Mouse (Mus musculus): ENCODE data around the gene Mapk1ip1l. TPM values are rescaled to one million over a fixed set of nuclear protein-coding genes. Genes with fewer than 3 reads are reported as not detected.

Gene Mapk1ip1l
- polyA plus RNA-seq, 1 experiment from 2014 or later: 71.7 TPM

- H3K27me3 ChIP-seq (ENCODE audit: insufficient read depth, low read length): no peaks in the 10 kb centered on the region
- H3K4me2 ChIP-seq (replicated peaks; ENCODE audit: low read depth, low read length): peak within 1 kb of the TSS; percentile 63
- H3K4me1 ChIP-seq (ENCODE audit: insufficient read depth, low read length): peaks cover 22% of the 10 kb centered on the region
- WGBS: under 1% methylated on average over 72 of the region's 77 CpGs
- ATAC-seq (ENCODE audit: low FRiP score, low TSS enrichment): peak; percentile 98
- peaks cover 3% of the 10 kb centered on the region; the same call in 1 of the 2 replicates for H3K36me3 ChIP-seq (ENCODE audit: insufficient read depth, low read length)
- H3K9me3 ChIP-seq (ENCODE audit: low read length): no peaks in the 10 kb centered on the region
- peak within 1 kb of the TSS; percentile 97 for H3K27ac ChIP-seq (ENCODE audit: low read length)
- H3K4me3 ChIP-seq (ENCODE audit: low read length): peak within 1 kb of the TSS; percentile 74
- peak within 1 kb of the TSS; percentile 86 for H3K9ac ChIP-seq (replicated peaks; ENCODE audit: low read length)
These were observed 21.3 kb upstream of the Mapk1ip1l start, which contains the start of the genes Wdhd1 and Socs4 for GRCm38 (mm10) chr14:47276637-47277393. TSS of gene Wdhd1 (minus strand) at chr14:47276857. TSS of gene Socs4 (plus strand) at chr14:47276931.

GRCm38 (mm10) chr14:47279058-47279457, 19.0 kb upstream of the Mapk1ip1l start:
- WGBS: 82% methylated on average over 2 of the region's 2 CpGs
- H3K4me1 ChIP-seq (ENCODE audit: insufficient read depth, low read length): peaks cover 22% of the 10 kb centered on the region
- H3K27ac ChIP-seq (ENCODE audit: low read length): no peak overlapping the region
- H3K9ac ChIP-seq (replicated peaks; ENCODE audit: low read length): no peak overlapping the region
- no peaks in the 10 kb centered on the region for H3K27me3 ChIP-seq (ENCODE audit: insufficient read depth, low read length)
- H3K36me3 ChIP-seq (ENCODE audit: insufficient read depth, low read length): no peaks in the 10 kb centered on the region
- ATAC-seq (ENCODE audit: low FRiP score, low TSS enrichment): no peak
- no peaks in the 10 kb centered on the region for H3K9me3 ChIP-seq (ENCODE audit: low read length)
- no peak overlapping the region for H3K4me2 ChIP-seq (replicated peaks; ENCODE audit: low read depth, low read length)
- no peak overlapping the region for H3K4me3 ChIP-seq (ENCODE audit: low read length)

GRCm38 (mm10) chr14:47281535-47281934, 16.5 kb upstream of the Mapk1ip1l start:
- H3K36me3 ChIP-seq (ENCODE audit: insufficient read depth, low read length): no peaks in the 10 kb centered on the region
- no peak overlapping the region for H3K4me2 ChIP-seq (replicated peaks; ENCODE audit: low read depth, low read length)
- no peak for ATAC-seq (ENCODE audit: low FRiP score, low TSS enrichment)
- WGBS: 95% methylated on average over 4 of the region's 4 CpGs
- H3K4me1 ChIP-seq (ENCODE audit: insufficient read depth, low read length): peaks cover 7% of the 10 kb centered on the region
- H3K27me3 ChIP-seq (ENCODE audit: insufficient read depth, low read length): no peaks in the 10 kb centered on the region
- no peak overlapping the region for H3K4me3 ChIP-seq (ENCODE audit: low read length)
- no peak overlapping the region for H3K9ac ChIP-seq (replicated peaks; ENCODE audit: low read length)
- no peaks in the 10 kb centered on the region for H3K9me3 ChIP-seq (ENCODE audit: low read length)
- no peak overlapping the region for H3K27ac ChIP-seq (ENCODE audit: low read length)

GRCm38 (mm10) chr14:47283568-47283967, 14.5 kb upstream of the Mapk1ip1l start:
- Histone ChIP-seq H3K4me1 (ENCODE audit: insufficient read depth, low read length) (no peaks in the 10 kb centered on the region; the same call in 1 of the 2 replicates), H3K9ac (replicated peaks; ENCODE audit: low read length) (no peak overlapping the region), H3K36me3 (ENCODE audit: insufficient read depth, low read length) (no peaks in the 10 kb centered on the region), H3K4me2 (replicated peaks; ENCODE audit: low read depth, low read length) (no peak overlapping the region), H3K27me3 (ENCODE audit: insufficient read depth, low read length) (no peaks in the 10 kb centered on the region), H3K9me3 (ENCODE audit: low read length) (no peaks in the 10 kb centered on the region), H3K27ac (ENCODE audit: low read length) (no peak overlapping the region), H3K4me3 (ENCODE audit: low read length) (no peak overlapping the region)
- WGBS: 56% methylated on average over 7 of the region's 7 CpGs
- ATAC-seq (ENCODE audit: low FRiP score, low TSS enrichment): no peak

GRCm38 (mm10) chr14:47285271-47285670, 12.8 kb upstream of the Mapk1ip1l start:
- WGBS: 95% methylated on average over 2 of the region's 2 CpGs
- H3K27ac ChIP-seq (ENCODE audit: low read length): no peak overlapping the region
- no peak overlapping the region for H3K4me3 ChIP-seq (ENCODE audit: low read length)
- no peak overlapping the region for H3K9ac ChIP-seq (replicated peaks; ENCODE audit: low read length)
- H3K9me3 ChIP-seq (ENCODE audit: low read length): no peaks in the 10 kb centered on the region
- H3K4me2 ChIP-seq (replicated peaks; ENCODE audit: low read depth, low read length): no peak overlapping the region
- peaks cover 7% of the 10 kb centered on the region for H3K36me3 ChIP-seq (ENCODE audit: insufficient read depth, low read length)
- H3K4me1 ChIP-seq (ENCODE audit: insufficient read depth, low read length): no peaks in the 10 kb centered on the region
- no peak for ATAC-seq (ENCODE audit: low FRiP score, low TSS enrichment)
- H3K27me3 ChIP-seq (ENCODE audit: insufficient read depth, low read length): no peaks in the 10 kb centered on the region

GRCm38 (mm10) chr14:47286215-47286614, 11.9 kb upstream of the Mapk1ip1l start:
- no peak overlapping the region for H3K27ac ChIP-seq (ENCODE audit: low read length)
- H3K4me1 ChIP-seq (ENCODE audit: insufficient read depth, low read length): no peaks in the 10 kb centered on the region
- no peak overlapping the region for H3K4me2 ChIP-seq (replicated peaks; ENCODE audit: low read depth, low read length)
- H3K9ac ChIP-seq (replicated peaks; ENCODE audit: low read length): no peak overlapping the region
- peaks cover 12% of the 10 kb centered on the region for H3K36me3 ChIP-seq (ENCODE audit: insufficient read depth, low read length)
- no peaks in the 10 kb centered on the region for H3K27me3 ChIP-seq (ENCODE audit: insufficient read depth, low read length)
- no peak for ATAC-seq (ENCODE audit: low FRiP score, low TSS enrichment)
- no peaks in the 10 kb centered on the region for H3K9me3 ChIP-seq (ENCODE audit: low read length)
- no peak overlapping the region for H3K4me3 ChIP-seq (ENCODE audit: low read length)
- 100% methylated on average over 1 of the region's 1 CpGs for WGBS

GRCm38 (mm10) chr14:47287021-47287420, 11.0 kb upstream of the Mapk1ip1l start:
- 91% methylated on average over 5 of the region's 5 CpGs for WGBS
- Histone ChIP-seq H3K9me3 (ENCODE audit: low read length) (no peaks in the 10 kb centered on the region), H3K4me3 (ENCODE audit: low read length) (no peak overlapping the region), H3K9ac (replicated peaks; ENCODE audit: low read length) (no peak overlapping the region), H3K27ac (ENCODE audit: low read length) (no peak overlapping the region), H3K4me1 (ENCODE audit: insufficient read depth, low read length) (no peaks in the 10 kb centered on the region), H3K36me3 (ENCODE audit: insufficient read depth, low read length) (peaks cover 12% of the 10 kb centered on the region), H3K4me2 (replicated peaks; ENCODE audit: low read depth, low read length) (no peak overlapping the region), H3K27me3 (ENCODE audit: insufficient read depth, low read length) (no peaks in the 10 kb centered on the region)
- ATAC-seq (ENCODE audit: low FRiP score, low TSS enrichment): no peak

GRCm38 (mm10) chr14:47291772-47292171, 6.3 kb upstream of the Mapk1ip1l start:
- Histone ChIP-seq H3K27ac (ENCODE audit: low read length) (no peak overlapping the region), H3K27me3 (ENCODE audit: insufficient read depth, low read length) (no peaks in the 10 kb centered on the region), H3K9ac (replicated peaks; ENCODE audit: low read length) (no peak overlapping the region), H3K36me3 (ENCODE audit: insufficient read depth, low read length) (peaks cover 12% of the 10 kb centered on the region), H3K4me3 (ENCODE audit: low read length) (no peak overlapping the region), H3K4me1 (ENCODE audit: insufficient read depth, low read length) (peaks cover 3% of the 10 kb centered on the region; the same call in 1 of the 2 replicates), H3K4me2 (replicated peaks; ENCODE audit: low read depth, low read length) (no peak overlapping the region), H3K9me3 (ENCODE audit: low read length) (no peaks in the 10 kb centered on the region)
- no peak for ATAC-seq (ENCODE audit: low FRiP score, low TSS enrichment)
- 64% methylated on average over 1 of the region's 1 CpGs for WGBS

GRCm38 (mm10) chr14:47294136-47294535, 3.9 kb upstream of the Mapk1ip1l start:
- 50% methylated on average over 4 of the region's 4 CpGs for WGBS
- no peak for ATAC-seq (ENCODE audit: low FRiP score, low TSS enrichment)
- no peaks in the 10 kb centered on the region for H3K9me3 ChIP-seq (ENCODE audit: low read length)

GRCm38 (mm10) chr14:47296232-47296631, 1.8 kb upstream of the Mapk1ip1l start:
- H3K4me3 ChIP-seq (ENCODE audit: low read length): no peak overlapping the region
- no peaks in the 10 kb centered on the region for H3K36me3 ChIP-seq (ENCODE audit: insufficient read depth, low read length)
- no peak overlapping the region for H3K27ac ChIP-seq (ENCODE audit: low read length)
- WGBS: 49% methylated on average over 2 of the region's 2 CpGs
- no peaks in the 10 kb centered on the region for H3K27me3 ChIP-seq (ENCODE audit: insufficient read depth, low read length)
- H3K9ac ChIP-seq (replicated peaks; ENCODE audit: low read length): no peak overlapping the region
- no peak for ATAC-seq (ENCODE audit: low FRiP score, low TSS enrichment)
- peaks cover 26% of the 10 kb centered on the region for H3K4me1 ChIP-seq (ENCODE audit: insufficient read depth, low read length)
- H3K4me2 ChIP-seq (replicated peaks; ENCODE audit: low read depth, low read length): no peak overlapping the region
- no peaks in the 10 kb centered on the region for H3K9me3 ChIP-seq (ENCODE audit: low read length)

More at GRCm38 (mm10) chr14:47294136-47294535, 3.9 kb upstream of the Mapk1ip1l start:
- no peak overlapping the region for H3K4me3 ChIP-seq (ENCODE audit: low read length)
- H3K27me3 ChIP-seq (ENCODE audit: insufficient read depth, low read length): no peaks in the 10 kb centered on the region
- peaks cover 12% of the 10 kb centered on the region for H3K36me3 ChIP-seq (ENCODE audit: insufficient read depth, low read length)
- H3K4me1 ChIP-seq (ENCODE audit: insufficient read depth, low read length): peaks cover 9% of the 10 kb centered on the region
- no peak overlapping the region for H3K4me2 ChIP-seq (replicated peaks; ENCODE audit: low read depth, low read length)
- no peak overlapping the region for H3K27ac ChIP-seq (ENCODE audit: low read length)
- no peak overlapping the region for H3K9ac ChIP-seq (replicated peaks; ENCODE audit: low read length)

Data from kidney, embryonic 16.5 days (tissue).